Mouse (Mus musculus) gastrocnemius, adult 8-10 months (tissue): ENCODE measurements around the gene Odf2. TPM values are rescaled to one million over a fixed set of nuclear protein-coding genes. Genes with fewer than 3 reads are reported as not detected.

Source experiments
- DNase-seq, 2 experiments: peaks; one replicate each; pipeline ENCODE4 v3.0.0; 2022; ENCODE audit warnings: low spot score in 2 of 2
- total RNA-seq, 4 experiments: library from RNA; stranded (reverse); gene quantifications; 2 replicates each; pipeline ENCODE4 v1.2.4; 2022

The Odf2 gene
- total RNA-seq, 4 experiments from 2014 or later = 9.9 to 12.1 (median 11.1) TPM

DNA sequence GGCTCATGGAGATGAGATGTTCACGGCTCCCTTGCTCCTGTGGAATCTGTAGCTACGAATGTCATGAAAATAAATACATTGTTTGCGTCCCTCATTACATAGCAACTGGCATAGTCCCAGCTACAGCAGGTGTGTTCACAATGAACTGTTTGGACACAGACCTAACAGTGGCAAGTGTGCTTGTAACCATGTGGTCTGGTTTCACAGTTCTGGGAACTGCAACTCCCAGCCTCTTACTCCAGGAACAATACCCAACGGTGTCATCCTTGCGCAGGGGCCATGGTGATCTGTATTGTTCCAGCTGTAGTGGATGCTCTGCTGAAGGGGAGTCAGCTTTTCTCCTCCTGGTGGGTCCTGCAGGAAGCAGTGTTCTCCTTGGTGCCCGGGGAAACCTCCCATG is 42.2 kb downstream of the Odf2 start:
- no peak for DNase-seq

DNA sequence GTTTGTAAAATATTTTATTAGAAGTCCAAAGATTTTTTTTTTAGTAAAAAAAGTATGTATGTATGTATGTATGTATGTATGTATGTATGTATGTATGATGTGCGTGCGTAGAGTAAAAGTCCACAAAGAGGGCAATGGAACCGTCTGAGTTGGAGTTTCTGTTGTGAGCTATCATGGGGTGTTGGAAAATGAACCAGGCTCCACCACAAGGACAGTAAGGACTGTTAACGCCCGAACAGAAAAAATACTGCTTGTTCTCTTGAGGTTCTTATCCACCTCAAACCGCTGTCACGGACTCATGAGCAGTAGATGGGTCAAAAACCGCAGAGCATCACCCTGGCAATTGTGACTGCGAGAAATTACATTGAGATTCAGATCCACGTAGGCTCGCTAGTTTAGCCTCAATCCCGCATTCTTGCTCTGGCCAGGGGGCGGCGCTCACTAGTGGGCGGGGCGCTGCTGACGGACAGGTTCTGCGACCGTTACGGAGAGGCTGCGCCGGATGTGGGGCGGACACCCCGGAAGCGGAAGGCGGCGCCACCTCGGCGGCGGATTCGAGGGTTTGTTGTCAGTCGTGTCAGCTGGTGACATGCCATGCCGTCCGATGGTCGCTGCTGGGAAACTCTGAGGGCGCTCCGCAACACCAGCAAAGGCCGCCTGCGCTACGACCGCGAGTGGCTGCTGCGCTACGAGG is 46.0 kb downstream of the Odf2 start, which contains the start of gene Gle1:
Gene Gle1, plus strand, starts transcription at position 521 of the 694 bp plus-strand sequence.
- DNase-seq = peak; percentile 94 to 95

DNA sequence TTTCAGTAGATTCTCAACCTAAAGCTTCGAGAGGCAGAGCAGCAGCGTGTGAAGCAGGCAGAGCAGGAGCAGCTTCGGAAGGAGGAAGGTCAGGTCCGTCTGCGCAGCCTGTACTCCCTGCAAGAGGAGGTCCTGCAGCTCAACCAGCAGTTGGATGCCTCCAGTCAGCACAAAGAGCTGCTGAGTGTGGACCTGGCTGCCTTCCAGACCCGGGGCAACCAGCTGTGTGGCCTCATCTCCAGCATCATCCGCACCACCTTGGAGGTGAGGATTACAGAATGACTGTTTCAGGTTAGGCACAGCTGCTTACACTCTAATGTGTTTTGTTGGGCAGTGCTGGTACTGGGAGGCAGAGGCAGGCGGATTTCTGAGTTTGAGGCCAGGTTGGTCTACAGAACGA is 51.1 kb downstream of the Odf2 start:
- no peak for DNase-seq

- DNase-seq = no peak
Measured at GRCm38 (mm10) chr2:29940826-29941225, 51.8 kb downstream of the Odf2 start.

GRCm38 (mm10) chr2:29944723-29945122 is 55.7 kb downstream of the Odf2 start:
- DNase-seq = no peak

GRCm38 (mm10) chr2:29948896-29949295 is 59.9 kb downstream of the Odf2 start:
- DNase-seq = no peak

GRCm38 (mm10) chr2:29961246-29961645 is 72.2 kb downstream of the Odf2 start:
- no peak for DNase-seq

DNA sequence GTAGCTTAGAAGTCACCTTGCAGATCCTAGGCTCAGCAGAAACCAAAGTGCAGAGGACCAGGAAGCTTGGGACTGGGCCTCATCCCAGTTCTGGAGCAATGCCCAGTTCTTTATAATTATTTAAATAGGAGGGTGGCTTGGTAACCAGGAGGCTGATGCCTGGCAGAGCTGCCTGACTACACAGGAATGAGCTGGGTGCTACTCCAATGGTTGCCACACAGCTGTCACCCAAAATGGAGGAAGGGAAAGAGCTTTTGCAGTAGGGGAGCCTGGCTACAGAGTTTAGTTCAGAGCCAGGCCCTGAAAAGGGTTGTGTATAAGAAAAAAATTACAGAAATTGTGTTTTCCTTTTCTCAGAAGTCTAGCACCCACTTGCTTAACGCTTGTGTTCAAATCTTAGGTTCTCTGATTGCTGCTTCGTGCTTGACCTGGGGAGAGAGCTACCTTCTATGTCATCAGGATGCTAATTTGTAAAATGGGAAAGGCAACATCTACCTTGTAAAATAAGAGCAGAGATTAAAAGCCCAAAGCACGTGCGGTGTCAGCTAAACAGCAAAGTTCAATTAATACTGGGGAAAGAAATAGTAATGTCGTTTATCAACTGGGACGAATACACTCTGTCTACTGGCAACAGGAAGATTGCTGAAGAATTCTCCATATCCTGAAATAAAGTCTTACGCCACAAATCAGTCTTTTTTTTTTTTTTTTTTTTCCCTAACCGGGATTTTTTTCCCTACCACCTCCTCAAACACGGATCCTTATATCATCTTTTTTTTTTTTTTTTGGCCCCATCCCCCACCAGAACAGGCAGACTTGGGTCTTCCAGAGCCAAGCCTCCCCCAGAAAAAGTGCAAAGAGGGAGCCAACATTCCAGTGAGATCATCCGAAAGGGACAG is 75.6 kb downstream of the Odf2 start:
- no peak for DNase-seq

DNA sequence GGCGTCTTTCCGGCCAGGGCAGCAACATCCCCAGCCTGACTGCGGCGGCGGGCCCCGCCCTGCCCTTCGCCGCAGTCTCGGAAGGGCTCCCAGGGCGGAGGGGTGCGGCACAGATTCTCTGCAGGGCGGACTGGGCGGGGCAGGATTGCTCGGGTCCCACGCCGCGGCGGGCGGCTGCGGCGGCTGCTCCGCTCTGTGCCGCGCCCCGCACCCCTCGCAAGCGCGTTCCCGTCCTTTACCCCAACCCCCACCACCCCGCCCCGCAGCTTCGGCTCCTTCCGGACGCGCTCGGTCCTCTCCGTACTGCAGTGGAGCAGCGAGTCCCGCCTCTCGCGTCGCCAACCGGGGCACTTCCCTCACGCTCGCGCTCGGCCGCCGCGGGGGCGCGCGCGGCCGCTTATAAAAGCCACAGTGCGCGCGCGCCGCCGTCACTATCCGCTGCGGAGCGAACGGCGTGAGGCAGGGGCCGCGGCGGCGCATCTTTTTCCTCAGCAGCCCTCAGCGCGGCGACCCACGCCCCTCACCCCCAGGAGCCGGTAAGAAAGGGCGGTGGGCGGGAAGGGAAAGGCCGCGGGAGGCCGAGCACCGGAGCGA is 76.3 kb downstream of the Odf2 start, which contains the start of gene Sptan1:
Gene Sptan1, plus strand, starts transcription at position 311 of the 594 bp plus-strand sequence.
- peak; percentile 91 to 94 for DNase-seq

GRCm38 (mm10) chr2:29965906-29966305 is 76.9 kb downstream of the Odf2 start:
- peak; percentile 8 to 11 for DNase-seq

GRCm38 (mm10) chr2:29966826-29967225 is 77.8 kb downstream of the Odf2 start:
- DNase-seq = no peak

DNA sequence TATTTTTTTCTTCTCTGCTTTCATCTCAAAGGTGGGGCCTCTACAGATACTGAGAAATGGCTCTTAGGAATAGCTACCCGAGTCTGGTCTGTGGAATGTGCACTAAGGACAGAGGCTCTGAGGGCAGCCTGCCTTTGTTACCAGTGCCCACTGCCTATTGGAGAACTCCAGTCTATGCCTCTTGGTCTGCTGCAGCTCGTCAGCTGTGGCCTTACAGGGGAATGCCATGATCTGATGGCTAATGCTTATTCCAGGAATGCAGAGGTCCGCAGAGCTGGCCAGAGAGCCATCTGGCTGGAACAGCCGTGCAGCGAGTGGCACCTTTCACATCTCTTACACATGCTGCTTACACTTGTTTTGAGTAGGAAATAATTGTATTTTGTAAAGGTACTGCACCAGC is 78.7 kb downstream of the Odf2 start:
- no peak for DNase-seq

GRCm38 (mm10) chr2:29968638-29969037 is 79.6 kb downstream of the Odf2 start:
- no peak for DNase-seq

GRCm38 (mm10) chr2:29971838-29972635 is 83.0 kb downstream of the Odf2 start:
- peak; percentile 29 to 45 for DNase-seq

DNA sequence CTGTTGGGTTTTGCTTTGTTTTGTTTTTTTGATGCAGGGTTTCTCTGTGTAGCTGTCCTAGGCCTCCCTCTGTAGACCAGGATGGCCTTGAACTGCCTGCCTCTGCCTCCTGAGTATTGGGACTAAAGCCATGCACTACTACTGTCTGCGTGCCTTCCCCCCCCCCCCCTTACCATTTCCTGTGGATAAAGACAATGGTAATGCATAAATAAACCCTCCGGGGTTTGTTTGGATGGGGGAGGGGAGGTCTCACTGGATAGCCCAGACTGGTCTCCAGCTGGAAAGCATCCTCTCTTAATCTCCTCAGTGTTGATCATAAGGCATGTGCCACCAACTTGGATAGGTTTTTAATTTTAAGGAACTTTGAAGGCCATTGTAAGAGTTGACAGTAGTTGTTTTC is 84.5 kb downstream of the Odf2 start:
- DNase-seq = no peak

GRCm38 (mm10) chr2:29977307-29977706 is 88.3 kb downstream of the Odf2 start:
- DNase-seq = no peak

DNA sequence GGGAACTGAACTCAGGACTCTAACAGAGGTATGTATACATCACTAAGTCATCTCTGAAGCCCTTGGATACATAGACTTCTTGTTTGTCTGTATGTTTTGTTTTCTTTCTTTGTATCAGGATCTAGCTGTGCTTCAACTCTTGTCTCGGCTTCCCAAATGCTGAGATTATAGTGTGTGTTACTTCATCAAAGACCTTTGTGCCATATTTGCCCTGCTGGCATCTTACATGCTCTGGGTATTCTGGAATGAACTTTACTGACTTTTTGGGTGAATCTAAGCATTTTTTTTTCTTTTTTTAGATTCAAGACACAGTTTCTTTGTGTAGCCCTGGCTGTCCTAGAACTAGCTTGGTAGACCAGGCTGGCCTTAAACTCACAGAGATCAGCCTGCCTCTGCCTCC is 91.6 kb downstream of the Odf2 start:
- DNase-seq = no peak
